Mouse (Mus musculus) thymus, postnatal 25 days (tissue): ENCODE measurements at regions not wholly inside any gene's neighbourhood (a gene's known extent, or its start where the extent isn't known, plus 50 kb on each side); places are given as distances from the start of the nearest gene placed in this dataset.

Source experiments
- DNase-seq: peaks from one replicate; pipeline ENCODE4 v3.0.0; 2022

GRCm38 (mm10) chr3:131056893-131057660, 53.2 kb upstream of the Lef1 start:
- DNase-seq = peak; percentile 34

DNA sequence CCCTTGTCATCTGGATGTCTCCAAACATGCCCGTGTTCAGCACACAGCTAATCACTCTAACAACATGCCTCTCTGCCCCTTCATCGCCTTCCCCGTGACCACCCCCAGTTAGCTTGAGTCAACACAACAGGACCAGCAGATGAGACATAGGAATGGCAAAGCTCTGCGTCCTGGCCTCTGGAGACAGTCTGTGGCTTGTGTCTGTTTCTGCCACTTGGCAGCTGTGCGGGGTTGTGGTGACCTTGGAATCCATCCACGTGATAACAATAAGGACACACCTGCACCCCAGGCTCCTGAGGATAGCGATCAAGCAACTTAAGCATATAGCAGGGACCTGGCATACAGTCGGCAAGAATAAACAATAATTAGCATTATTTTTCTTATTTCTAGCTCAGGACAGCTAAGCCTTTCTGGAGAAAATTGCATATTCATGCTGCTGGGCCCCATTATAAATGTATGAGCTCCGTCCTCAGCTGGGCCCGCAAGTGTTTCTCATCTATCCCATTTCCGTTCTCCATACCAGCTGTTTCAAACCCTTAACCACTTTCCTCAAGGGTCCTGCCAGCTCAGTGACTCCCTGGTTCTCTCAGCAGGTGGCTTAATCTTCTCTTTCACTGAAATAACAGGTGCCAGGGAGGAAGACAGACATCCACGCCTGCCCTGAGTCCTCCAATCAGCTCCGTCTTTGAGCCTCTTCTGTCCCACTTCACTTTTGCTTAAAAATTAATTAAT, 55.9 kb upstream of the Lef1 start:
- DNase-seq = peak; percentile 49

- no peak for DNase-seq
Observed at GRCm38 (mm10) chr3:131047716-131048115, 62.6 kb upstream of the Lef1 start.

GRCm38 (mm10) chr3:131046412-131046811, 63.9 kb upstream of the Lef1 start:
- no peak for DNase-seq

GRCm38 (mm10) chr3:131040214-131040825, 70.0 kb upstream of the Lef1 start:
- DNase-seq = no peak

GRCm38 (mm10) chr3:131037095-131037494, 73.2 kb upstream of the Lef1 start:
- no peak for DNase-seq

- DNase-seq = no peak
Observed at GRCm38 (mm10) chr3:131034774-131035173, 75.5 kb upstream of the Lef1 start.

- peak; percentile 35 for DNase-seq
Observed at GRCm38 (mm10) chr3:131026336-131026735, 83.9 kb upstream of the Lef1 start.

DNA sequence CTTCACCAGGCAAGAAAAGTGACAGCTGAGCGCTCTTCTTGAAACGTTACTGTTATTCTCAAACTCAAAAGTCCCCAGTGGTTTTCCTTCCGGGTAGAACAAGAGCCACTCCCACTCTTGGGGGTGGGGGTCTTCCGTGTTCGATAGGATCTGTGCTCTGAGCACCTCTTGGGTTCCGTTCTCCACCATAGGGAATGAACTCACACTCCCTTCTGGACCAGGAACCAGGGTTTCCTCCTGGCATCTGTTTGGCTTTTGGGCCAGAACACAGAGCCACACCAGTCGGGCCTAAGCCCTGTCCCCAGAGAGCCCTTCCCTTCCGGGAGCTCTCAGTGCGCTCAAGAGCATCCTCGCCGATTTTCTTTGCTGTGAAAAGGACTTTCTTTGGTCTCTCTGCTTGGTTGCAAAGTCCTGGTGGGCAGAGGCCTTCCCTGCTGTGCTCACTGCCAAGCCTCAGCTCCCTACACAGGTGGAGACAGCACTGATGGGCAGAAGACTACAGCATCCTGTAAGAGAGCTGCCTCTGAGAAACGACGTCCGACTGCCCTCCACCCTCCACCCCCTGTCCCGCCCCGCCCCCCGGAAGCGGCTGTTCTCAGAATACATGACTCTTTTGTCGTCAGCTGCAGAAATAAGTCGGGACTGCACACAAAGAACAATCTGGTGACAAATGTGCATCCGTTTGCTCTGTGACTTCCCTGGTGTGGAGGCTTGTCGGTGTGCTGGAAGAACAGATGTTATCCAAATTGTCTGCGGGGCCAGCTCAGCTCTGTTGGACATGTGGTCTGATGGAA, 90.9 kb upstream of the Lef1 start:
- DNase-seq = peak; percentile 84

DNA sequence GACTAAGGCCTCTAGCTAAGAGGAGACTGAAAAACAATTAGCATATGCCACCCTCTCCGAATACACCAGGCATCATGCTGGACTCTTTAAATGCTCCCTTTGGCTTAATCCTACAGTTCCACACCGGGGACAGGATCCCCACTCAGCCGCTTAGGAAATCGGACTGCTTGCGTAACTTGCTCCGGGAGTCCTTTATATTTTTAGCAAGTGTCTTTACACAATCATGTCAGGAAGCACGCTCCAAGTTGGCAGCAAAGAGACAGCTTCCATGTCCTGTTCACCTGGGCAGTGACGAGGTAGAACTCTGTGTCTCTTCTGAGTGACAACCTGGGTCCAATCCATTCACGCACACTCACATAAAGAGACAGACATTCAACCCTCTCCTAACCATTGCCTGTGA, 92.4 kb upstream of the Lef1 start:
- DNase-seq = no peak

DNA sequence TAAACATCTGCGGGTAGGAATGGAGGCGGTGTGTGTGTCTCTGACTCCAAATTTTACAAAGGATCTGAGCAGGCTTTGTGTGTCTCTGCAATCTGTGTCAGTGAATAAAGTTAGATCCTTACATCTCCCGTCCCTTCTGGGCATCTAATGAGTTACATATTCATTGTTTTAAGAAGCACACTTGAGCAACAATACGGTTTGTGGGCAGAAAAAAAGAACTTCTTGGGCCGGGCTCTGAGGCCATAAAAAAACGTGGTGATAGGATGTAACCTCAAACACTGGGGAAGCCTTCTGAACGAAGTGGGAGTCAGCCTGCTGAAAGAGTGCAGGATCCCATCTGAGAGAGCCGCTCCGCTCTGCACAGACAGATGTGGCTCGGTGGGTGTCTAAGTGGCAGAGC, 94.2 kb upstream of the Lef1 start:
- DNase-seq = no peak

GRCm38 (mm10) chr3:131014092-131014716, 96.1 kb upstream of the Lef1 start:
- peak; percentile 58 for DNase-seq

DNA sequence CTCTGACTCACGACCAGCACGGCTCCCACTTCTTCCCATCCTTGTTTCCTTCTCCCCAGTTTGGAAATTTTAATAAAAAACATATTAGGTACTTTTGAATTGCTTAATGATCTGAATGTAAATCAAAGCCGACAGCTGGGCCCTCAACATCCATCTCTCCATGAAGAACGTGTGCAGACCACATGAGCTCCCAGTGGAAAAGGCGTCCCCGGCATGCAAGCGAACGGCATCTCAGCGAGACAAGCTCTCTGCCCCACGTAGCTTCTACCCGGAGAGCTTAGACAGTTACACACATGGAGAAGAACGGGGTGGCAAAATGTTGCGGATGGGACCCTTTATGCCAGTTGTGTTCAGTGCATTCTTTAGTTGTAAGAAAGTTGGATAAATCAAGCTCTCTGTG, 109.6 kb upstream of the Lef1 start:
- DNase-seq = no peak

DNA sequence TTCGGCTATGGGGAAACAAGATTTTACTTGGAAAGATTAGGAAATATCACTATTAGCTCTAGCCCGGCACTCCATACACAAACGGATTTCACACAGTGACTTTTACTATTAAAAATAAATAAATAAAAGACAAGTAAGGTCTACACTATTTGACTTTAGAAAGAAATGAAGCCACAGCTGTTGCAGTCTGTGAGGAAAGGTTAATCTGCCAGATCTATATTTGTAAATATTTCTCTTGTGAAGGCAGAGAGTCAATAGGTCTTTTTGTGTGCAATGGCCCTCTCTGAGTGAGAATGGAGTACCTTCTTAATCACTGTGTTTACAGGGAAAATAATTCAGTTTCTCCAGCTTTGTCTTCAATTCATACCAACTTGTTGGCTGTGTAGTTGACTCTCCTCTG, 110.0 kb upstream of the Lef1 start:
- DNase-seq = no peak

DNA sequence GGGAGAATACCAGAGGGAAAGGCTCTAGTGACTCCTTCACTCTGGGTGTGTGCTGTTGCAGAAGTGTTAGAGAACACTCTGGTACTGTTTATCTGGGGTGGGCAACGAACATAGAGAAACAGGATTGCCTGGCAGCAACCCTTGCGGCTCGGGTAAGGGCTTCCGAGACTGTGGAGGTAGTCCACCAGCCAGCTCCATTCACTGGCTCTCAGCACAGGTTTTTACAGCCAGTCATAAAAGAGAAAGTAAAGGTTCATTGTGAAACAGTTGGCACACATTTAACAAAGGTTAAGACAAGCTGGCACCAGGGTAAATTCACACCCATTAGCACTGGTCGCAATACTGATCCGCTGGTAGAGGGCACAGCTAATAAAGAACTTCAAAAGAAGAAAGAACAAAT, 110.5 kb upstream of the Lef1 start:
- DNase-seq = no peak

- DNase-seq = no peak
Observed at GRCm38 (mm10) chr3:130998433-130998832, 111.8 kb upstream of the Lef1 start.

DNA sequence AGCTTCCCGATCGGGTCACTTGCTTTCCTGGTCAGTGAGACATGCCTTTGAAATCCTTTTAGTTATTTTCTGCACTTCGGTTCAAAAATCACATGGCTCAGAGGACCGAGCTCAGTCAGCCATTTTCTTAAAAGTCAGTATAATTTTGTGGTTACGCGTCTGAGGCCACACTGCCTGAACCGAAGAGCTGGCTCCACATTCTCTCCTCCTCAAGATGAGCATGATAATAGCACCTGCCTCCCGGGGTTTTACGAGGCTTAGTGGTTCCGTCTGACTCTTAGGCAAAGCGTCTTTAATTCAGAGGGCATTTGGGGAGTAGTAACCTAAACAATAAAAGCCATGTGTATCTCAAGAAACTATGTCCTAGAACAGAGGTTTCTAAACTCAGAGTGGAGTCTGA, 113.5 kb upstream of the Lef1 start:
- DNase-seq = peak; percentile 34

DNA sequence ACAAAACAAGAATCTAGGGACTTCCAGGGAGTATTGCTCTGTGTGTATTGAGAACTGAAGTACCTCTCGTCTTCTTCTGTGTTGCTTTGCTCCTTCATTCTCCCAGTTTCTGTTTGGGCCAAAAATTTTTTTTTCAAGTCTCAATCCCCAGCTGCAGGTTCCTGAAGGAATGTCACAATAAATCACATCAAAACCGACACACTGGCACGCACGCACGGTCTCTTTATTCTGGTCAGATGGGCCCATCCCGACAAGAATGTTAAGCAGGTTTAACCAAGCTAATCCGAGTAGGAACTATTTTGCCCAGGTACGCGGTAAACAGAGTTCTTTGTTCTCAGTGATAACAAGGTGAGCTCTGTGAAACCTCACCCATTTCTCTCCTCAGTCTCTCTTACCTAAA, 118.3 kb upstream of the Lef1 start:
- DNase-seq = no peak

DNA sequence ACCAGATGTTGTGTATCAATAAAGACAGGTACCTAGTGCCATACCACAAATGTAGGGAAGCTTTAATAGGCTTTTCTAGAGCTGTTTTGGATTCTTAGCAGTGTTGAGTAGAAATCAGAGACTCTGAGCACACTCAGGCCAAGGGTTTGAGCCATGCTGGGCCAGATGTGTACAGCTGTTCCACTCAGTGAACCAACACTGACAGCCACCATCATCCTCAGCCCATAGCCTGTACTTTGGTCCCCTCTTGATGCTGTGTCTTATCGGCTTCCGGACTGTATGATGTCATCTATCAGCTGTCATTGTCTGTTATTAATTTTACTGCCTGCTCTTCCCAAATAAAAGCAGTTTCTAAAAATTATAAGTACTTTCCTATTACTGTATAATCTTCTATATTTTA, 123.6 kb upstream of the Lef1 start:
- no peak for DNase-seq

DNA sequence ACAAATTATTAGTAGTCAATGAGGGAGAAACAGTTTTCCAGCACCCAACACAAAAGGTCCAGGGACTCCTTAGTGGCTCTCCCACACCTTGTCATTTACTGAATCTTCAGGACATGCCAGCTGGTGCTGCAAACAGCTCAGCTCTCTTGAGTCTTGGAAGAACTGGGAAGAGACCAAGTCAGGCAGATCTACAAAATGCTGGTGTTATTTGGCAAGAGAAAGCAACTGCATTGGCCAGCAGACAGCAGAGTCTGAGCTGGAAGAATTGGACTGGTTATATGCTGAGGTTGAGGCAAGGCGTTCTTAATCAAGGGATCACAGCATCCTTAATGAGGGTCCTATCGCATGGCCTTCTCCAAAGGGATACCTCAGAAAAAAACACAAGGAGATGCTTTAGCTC, 124.2 kb upstream of the Lef1 start:
- DNase-seq = no peak

- DNase-seq = no peak
Observed at GRCm38 (mm10) chr3:130981566-130981965, 128.7 kb upstream of the Lef1 start.

DNA sequence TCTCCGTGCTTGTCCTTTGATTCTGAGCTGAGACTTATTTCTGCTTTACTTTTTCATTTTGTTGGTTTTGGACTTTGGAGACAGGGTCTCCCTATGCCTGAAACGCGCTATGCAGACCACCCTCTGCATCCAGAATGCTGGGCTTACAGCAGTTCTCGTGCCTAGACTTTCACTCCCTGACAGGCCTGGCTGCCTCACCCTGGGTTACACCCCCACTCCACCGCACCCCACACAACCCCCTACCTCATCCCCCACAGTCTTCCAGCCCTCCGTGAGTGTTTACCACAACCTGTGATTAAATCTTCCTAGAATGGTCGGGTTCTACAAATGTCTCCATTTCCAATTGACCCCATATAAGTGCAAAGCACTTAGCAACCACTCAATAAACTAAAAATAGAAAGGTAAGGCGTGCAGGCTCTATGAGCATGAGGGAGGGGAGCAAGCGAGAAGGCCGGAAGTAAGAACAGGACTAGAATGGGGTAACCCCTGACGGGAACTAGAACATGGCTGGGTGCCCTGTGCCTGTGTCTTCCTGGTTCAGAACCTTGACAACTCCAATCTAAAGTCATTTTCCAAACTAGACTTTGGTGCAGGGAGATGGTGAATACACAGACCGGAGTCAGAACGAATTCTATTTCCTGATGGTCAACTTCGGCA, 131.2 kb upstream of the Lef1 start:
- peak; percentile 47 for DNase-seq
